26 mouse cellular contexts compared by ENCODE assay signal in the genomic region with DNA sequence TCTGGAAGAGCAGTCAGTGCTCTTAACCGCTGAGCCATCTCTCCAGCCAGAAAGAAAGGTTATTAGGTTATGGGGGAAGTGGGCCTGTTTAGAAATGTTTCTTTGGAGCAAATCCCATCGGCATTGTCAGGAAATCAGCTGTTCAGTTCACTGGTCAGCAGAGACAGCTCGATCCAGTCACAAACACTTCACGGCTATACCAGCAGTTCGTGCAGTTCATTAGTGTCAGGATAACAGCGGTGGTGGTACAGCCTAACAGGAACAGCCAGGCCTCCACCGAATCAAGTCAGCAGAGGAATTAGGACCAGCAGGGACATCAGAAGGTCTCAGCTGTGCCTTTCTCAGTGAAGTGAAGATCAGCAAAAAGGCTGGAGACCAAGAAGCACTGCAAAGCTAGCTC. TPM values are rescaled to one million over a fixed set of nuclear protein-coding genes. Genes with fewer than 3 reads are reported as not detected.
DNase-seq lines count a peak whose midpoint lies in the region; ATAC-seq and TF ChIP-seq lines count a peak whose summit lies in the region.
"Had no signal": no experiment of that assay in that cellular context is flagged by ENCODE, and none has a peak within 500 bp of the region (broad histone marks: within the 10 kb centered on the region; RNA-seq: fewer than 3 reads in every experiment).

No protein-coding gene starts in this region.

- peaks cover 22% of the 10 kb centered on the region for H3K36me3 ChIP-seq in heart, embryonic 10.5 days
- no peaks in the 10 kb centered on the region for H3K36me3 ChIP-seq in heart, adult 2 months (ENCODE audit: control insufficient read depth, insufficient read depth, low read length)
- H3K36me3 ChIP-seq in lung, embryonic 16.5 days (ENCODE audit: control insufficient read depth, insufficient read depth, low read length): no peaks in the 10 kb centered on the region; the same call in 1 of the 2 replicates
- H3K36me3 ChIP-seq in forebrain, embryonic 11.5 days (ENCODE audit: control insufficient read depth, insufficient read depth, low read length): no peaks in the 10 kb centered on the region; the same call in 1 of the 2 replicates
- H3K36me3 ChIP-seq: G1E had no signal

- no peak overlapping the region for H3K4me3 ChIP-seq in heart, embryonic 10.5 days
- H3K4me3 ChIP-seq in heart, adult 2 months: no peak overlapping the region
- no peak overlapping the region for H3K4me3 ChIP-seq in lung, embryonic 16.5 days (ENCODE audit: low read length)
- no peak overlapping the region for H3K4me3 ChIP-seq in forebrain, embryonic 11.5 days (ENCODE audit: low read depth, low read length)
- H3K4me3 ChIP-seq: forebrain, embryonic 10.5 days; gastrocnemius, adult 2 months; hindbrain, embryonic 10.5 days; hindbrain, embryonic 13.5 days had no signal

- H3K79me2 ChIP-seq in heart, adult 2 months (replicated peaks; ENCODE audit: control insufficient read depth, insufficient read depth, low read length): no peaks in the 10 kb centered on the region

- TF ChIP-seq CTCF in heart, adult 2 months (IDR thresholded peaks at IDR 0.05): no peak

- H3K9me3 ChIP-seq in heart, embryonic 10.5 days: peaks cover 16% of the 10 kb centered on the region
- H3K9me3 ChIP-seq in lung, embryonic 16.5 days (ENCODE audit: control insufficient read depth, low read length): peaks cover 6% of the 10 kb centered on the region
- no peaks in the 10 kb centered on the region; the same call in 1 of the 2 replicates for H3K9me3 ChIP-seq in forebrain, embryonic 11.5 days (ENCODE audit: control insufficient read depth, low read length)

- no peak for TF ChIP-seq POLR2A in heart, adult 2 months (IDR thresholded peaks at IDR 0.05; ENCODE audit: insufficient read depth, low read depth, low read length)

- TF ChIP-seq EP300 in heart, adult 2 months (IDR thresholded peaks at IDR 0.05; ENCODE audit: insufficient read depth, low read depth, low read length): no peak

- peak; percentile 78 for ATAC-seq in lung, embryonic 16.5 days (ENCODE audit: low read depth)
- no peak for ATAC-seq in forebrain, embryonic 11.5 days (replicated peaks; ENCODE audit: low FRiP score)
- ATAC-seq: forebrain, embryonic 14.5 days; forebrain, postnatal 0 days; hindbrain, embryonic 16.5 days; Patski had no signal

- H3K27me3 ChIP-seq in heart, embryonic 10.5 days (ENCODE audit: insufficient read depth, poor library complexity, severe bottlenecking): no peaks in the 10 kb centered on the region
- no peaks in the 10 kb centered on the region for H3K27me3 ChIP-seq in heart, adult 2 months (ENCODE audit: control insufficient read depth, insufficient read depth, low read length)
- H3K27me3 ChIP-seq in lung, embryonic 16.5 days (ENCODE audit: control insufficient read depth, insufficient read depth, low read depth, low read length): no peaks in the 10 kb centered on the region
- no peaks in the 10 kb centered on the region for H3K27me3 ChIP-seq in forebrain, embryonic 11.5 days (ENCODE audit: control insufficient read depth, insufficient read depth, low read length)
- H3K27me3 ChIP-seq: CH12.LX; hindbrain, embryonic 13.5 days; Patski had no signal

- no peak overlapping the region for H3K9ac ChIP-seq in heart, adult 2 months (ENCODE audit: low read depth, low read length)
- H3K9ac ChIP-seq in lung, embryonic 16.5 days (ENCODE audit: low read length): no peak overlapping the region
- no peak overlapping the region for H3K9ac ChIP-seq in forebrain, embryonic 11.5 days (ENCODE audit: low read length)
- H3K9ac ChIP-seq: forebrain, postnatal 0 days; hindbrain, embryonic 13.5 days had no signal

- no peaks in the 10 kb centered on the region for H3K4me1 ChIP-seq in heart, embryonic 10.5 days
- H3K4me1 ChIP-seq in heart, adult 2 months (ENCODE audit: control insufficient read depth, insufficient read depth, low read length): no peaks in the 10 kb centered on the region
- no peaks in the 10 kb centered on the region for H3K4me1 ChIP-seq in lung, embryonic 16.5 days (replicated peaks; ENCODE audit: control insufficient read depth, insufficient read depth, low read length)
- H3K4me1 ChIP-seq in forebrain, embryonic 11.5 days (replicated peaks; ENCODE audit: control insufficient read depth, insufficient read depth, low read length): no peaks in the 10 kb centered on the region
- H3K4me1 ChIP-seq: forebrain, embryonic 10.5 days; hindbrain, embryonic 10.5 days; hindbrain, embryonic 13.5 days had no signal

- 86% methylated on average over 7 of the region's 7 CpGs for WGBS in heart, embryonic 10.5 days
- 72% methylated on average over 7 of the region's 7 CpGs for WGBS in heart, adult 2 months
- 57% methylated on average over 7 of the region's 7 CpGs for WGBS in lung, embryonic 16.5 days
- WGBS in forebrain, embryonic 11.5 days: 88% methylated on average over 7 of the region's 7 CpGs

- peak; percentile 58 for DNase-seq in heart, embryonic 10.5 days (ENCODE audit: low spot score)
- no peak for DNase-seq in heart, adult 2 months
- DNase-seq in lung, postnatal 25 days (ENCODE audit: low spot score): no peak
- DNase-seq in lung, postnatal 36 days: peak; percentile 6
- DNase-seq in forebrain, embryonic 11.5 days (ENCODE audit: low spot score): no peak
- DNase-seq in left cerebral cortex, postnatal 14 days (ENCODE audit: low spot score in 2 of 2): no peak
- DNase-seq: adrenal gland, postnatal 10 days; adrenal gland, postnatal 36 days; B cell, adult 2 months; cerebellum, adult 18-20 months; cerebellum, adult 9-10 months; cerebellum, postnatal 14 days; forebrain, postnatal 0 days; gastrocnemius, adult 2 months; gastrocnemius, postnatal 14 days; heart, adult 18-20 months had no signal

- H3K27ac ChIP-seq in heart, embryonic 10.5 days: no peak overlapping the region
- no peak overlapping the region for H3K27ac ChIP-seq in heart, adult 2 months
- no peak overlapping the region for H3K27ac ChIP-seq in lung, embryonic 16.5 days (ENCODE audit: low read length)
- no peak overlapping the region for H3K27ac ChIP-seq in forebrain, embryonic 11.5 days (ENCODE audit: low read depth, low read length)
- H3K27ac ChIP-seq: forebrain, embryonic 10.5 days; gastrocnemius, adult 2 months; hindbrain, embryonic 10.5 days; hindbrain, embryonic 13.5 days had no signal

- intact Hi-C loops in heart, adult 2 months (cut with DNase I): no loop called here
- intact Hi-C loops in left cerebral cortex, postnatal 14 days (cut with DNase I): no loop called here

- H3K4me2 ChIP-seq in lung, embryonic 16.5 days (ENCODE audit: low read depth, low read length): no peak overlapping the region
- no peak overlapping the region for H3K4me2 ChIP-seq in forebrain, embryonic 11.5 days (ENCODE audit: low read depth, low read length, severe bottlenecking)
- H3K4me2 ChIP-seq: heart, embryonic 11.5 days; hindbrain, embryonic 13.5 days had no signal

RNA-seq across cellular contexts. Expression of a gene that starts 21.1 kb away (rescaled TPM):
- polyA plus RNA-seq in heart, embryonic 10.5 days (2016; fragmentation: Nextera tagmentation; extraction: Ambion mirVana): 3.7 and 6.3 TPM in 2 replicates
- total RNA-seq in heart, adult 2 months (2021): 1 to 10 TPM; 3.8 to 4.5 TPM
- 1.1 and 1.4 TPM in 2 replicates for polyA plus RNA-seq in heart, adult 2 months (2012; rRNA removed)
- polyA plus RNA-seq in lung, embryonic 16.5 days (2015; fragmentation: Nextera tagmentation; extraction: Ambion mirVana): 6.7 and 8.2 TPM in 2 replicates
- 10.4 and 13.4 TPM in 2 replicates for polyA plus RNA-seq in forebrain, embryonic 11.5 days (2014; fragmentation: Nextera tagmentation; extraction: Ambion mirVana)
- total RNA-seq in left cerebral cortex, postnatal 14 days (2021): 10 to 100 TPM; 12.8 to 13.7 TPM

RNA-seq across cellular contexts. Expression of a gene that starts 25.5 kb away (rescaled TPM):
- polyA plus RNA-seq in heart, embryonic 10.5 days (2016; fragmentation: Nextera tagmentation; extraction: Ambion mirVana): 8.2 and 9.5 TPM in 2 replicates
- total RNA-seq in heart, adult 2 months (2021): 1 to 10 TPM; 7.3 to 8.4 TPM
- 3.6 and 6.4 TPM in 2 replicates for polyA plus RNA-seq in heart, adult 2 months (2012; rRNA removed)
- 9.3 and 9.7 TPM in 2 replicates for polyA plus RNA-seq in lung, embryonic 16.5 days (2015; fragmentation: Nextera tagmentation; extraction: Ambion mirVana)
- polyA plus RNA-seq in forebrain, embryonic 11.5 days (2014; fragmentation: Nextera tagmentation; extraction: Ambion mirVana): 12.4 and 13.7 TPM in 2 replicates
- 10 to 100 TPM; 21.5 to 22.5 TPM for total RNA-seq in left cerebral cortex, postnatal 14 days (2021)

RNA-seq across cellular contexts. Expression of a gene that starts 27.1 kb away (rescaled TPM):
- 2.1 and 3.7 TPM in 2 replicates for polyA plus RNA-seq in heart, embryonic 10.5 days (2016; fragmentation: Nextera tagmentation; extraction: Ambion mirVana)
- total RNA-seq in heart, adult 2 months (2021): 1 to 10 TPM; 5.5 to 6.3 TPM
- polyA plus RNA-seq in heart, adult 2 months (2012; rRNA removed): 2.4 and 5.0 TPM in 2 replicates
- polyA plus RNA-seq in lung, embryonic 16.5 days (2015; fragmentation: Nextera tagmentation; extraction: Ambion mirVana): 4.4 and 4.6 TPM in 2 replicates
- polyA plus RNA-seq in forebrain, embryonic 11.5 days (2014; fragmentation: Nextera tagmentation; extraction: Ambion mirVana): 7.5 and 7.9 TPM in 2 replicates
- total RNA-seq in left cerebral cortex, postnatal 14 days (2021): 1 to 10 TPM; 7.5 to 8.2 TPM

RNA-seq across cellular contexts. Expression of a gene that starts 27.4 kb away (rescaled TPM):
- polyA plus RNA-seq in heart, embryonic 10.5 days (2016; fragmentation: Nextera tagmentation; extraction: Ambion mirVana): 4.4 and 5.7 TPM in 2 replicates
- under 1 TPM; 0.44 to 0.77 TPM for total RNA-seq in heart, adult 2 months (2021)
- polyA plus RNA-seq in heart, adult 2 months (2012; rRNA removed): 0.12 and 0.29 TPM in 2 replicates
- 4.9 and 5.0 TPM in 2 replicates for polyA plus RNA-seq in lung, embryonic 16.5 days (2015; fragmentation: Nextera tagmentation; extraction: Ambion mirVana)
- polyA plus RNA-seq in forebrain, embryonic 11.5 days (2014; fragmentation: Nextera tagmentation; extraction: Ambion mirVana): 10.7 and 11.3 TPM in 2 replicates
- total RNA-seq in left cerebral cortex, postnatal 14 days (2021): 10 to 100 TPM; 20.3 to 23.2 TPM

Comparison
In these comparisons a context has a peak if more than half of its experiments do, and no peak if none do; other contexts are left out.
1. DNase-seq: peak in heart, embryonic 10.5 days (single experiment) and lung, postnatal 36 days (single experiment); none in heart, adult 2 months (0 of 2), lung, postnatal 25 days (single experiment), forebrain, embryonic 11.5 days (single experiment) and left cerebral cortex, postnatal 14 days (0 of 2).